Mouse (Mus musculus) spleen, embryonic (tissue): ENCODE measurements around the gene Derl3.

Experiments used
- CTCF ChIA-PET: fragments of 350-600 bp; sonication (Branson Sonifier 250); formaldehyde crosslinking; loops from one replicate; lab custom pipeline; 2022; lab: Charles Lee

Derl3 gene

DNA sequence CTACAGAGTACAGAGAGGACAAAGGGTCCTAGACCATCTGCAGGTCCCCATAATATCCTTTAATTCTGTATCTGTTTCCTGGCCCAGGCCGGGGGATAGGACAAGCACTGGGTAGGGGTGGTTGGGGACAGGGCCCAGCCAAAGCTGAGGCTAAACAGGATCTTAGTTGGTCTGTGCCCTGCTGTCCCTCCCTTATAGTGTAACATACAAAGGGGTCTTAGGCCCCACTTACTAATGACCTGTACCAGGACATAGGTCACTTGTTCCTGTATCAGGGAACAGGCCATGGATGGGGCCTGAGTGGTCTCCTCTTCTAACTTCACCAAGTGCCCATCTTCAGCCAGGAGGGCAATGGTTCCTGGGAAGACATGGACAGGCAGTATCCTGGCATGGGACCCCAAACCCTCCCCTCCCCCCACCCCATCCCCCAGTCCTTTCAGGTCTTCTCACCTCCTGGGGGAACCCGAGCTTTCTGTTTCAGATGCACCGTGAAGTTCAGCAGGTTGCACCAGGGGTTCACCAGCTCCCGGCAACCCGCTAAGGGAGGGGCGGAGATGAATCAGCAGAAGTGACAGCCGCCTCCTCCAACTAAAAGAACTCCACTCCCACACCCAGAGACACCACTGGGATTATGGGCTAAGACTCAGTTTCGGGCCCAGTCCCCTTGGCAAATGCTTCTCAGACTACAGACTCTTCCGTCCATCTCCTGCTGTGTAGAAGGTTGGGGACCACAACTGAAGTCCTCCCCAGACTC lies 46.4 kb downstream of the Derl3 start:
- CTCF ChIA-PET: no interaction called here

DNA sequence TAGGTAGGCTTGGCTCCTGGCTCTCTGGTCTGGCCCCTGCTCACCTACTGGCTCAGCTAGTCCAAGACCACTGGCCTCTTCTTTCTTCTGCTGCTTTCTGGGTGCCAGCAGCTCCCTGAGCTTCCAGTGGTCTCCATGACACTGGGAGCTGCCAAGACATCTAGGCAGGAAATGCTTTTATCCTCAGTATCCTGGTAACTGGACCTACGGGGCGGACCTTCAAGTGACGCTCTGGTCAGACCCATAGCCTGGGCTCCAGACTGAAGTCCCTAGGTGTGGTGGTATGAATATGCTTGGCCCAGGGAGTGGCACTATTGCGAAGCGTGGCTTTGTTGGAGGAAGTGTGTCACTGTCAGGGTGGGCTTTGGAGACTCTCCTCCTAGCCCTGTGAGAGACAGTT lies 47.3 kb downstream of the Derl3 start, which contains the start of gene Gm867:
Gene Gm867, minus strand, starts transcription at position 153 of the 400 bp plus-strand sequence.
- CTCF ChIA-PET: no interaction called here

DNA sequence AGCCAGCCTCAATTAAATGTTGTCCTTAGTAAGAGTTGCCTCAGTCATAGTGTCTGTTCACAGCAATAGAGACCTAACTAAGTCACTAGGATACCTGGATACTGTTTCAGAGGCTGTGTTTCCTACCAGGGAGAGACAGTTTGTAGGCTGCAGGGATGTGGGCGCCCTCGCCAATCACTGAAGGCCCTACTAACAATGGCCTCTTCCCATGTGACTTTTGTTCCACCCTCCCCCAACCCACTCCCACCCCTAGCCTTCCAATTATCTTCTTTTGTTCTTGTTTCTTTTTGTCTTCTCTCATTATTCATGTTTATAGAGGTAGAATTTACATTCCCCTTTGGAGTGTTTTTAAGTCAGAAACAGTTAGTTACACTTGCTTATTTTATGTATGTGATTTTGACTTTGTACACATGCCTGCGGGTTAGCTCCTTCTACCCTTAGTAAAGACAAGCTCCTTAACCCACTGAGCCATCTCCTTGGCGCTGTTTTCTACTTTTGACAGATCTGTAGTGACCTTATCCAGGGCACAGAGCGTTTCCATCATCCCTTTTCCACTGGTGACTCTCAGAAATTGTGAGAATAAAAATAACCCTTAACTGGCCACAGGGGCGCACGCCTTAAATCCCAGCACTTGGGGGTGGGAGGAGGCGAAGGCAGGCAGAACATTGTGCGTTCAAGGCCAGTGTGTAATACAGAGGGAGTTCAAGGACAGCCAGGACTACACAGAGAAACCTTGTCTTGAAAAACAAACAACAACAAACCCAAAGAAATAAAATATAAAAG lies 48.0 kb downstream of the Derl3 start:
- CTCF ChIA-PET: no interaction called here

DNA sequence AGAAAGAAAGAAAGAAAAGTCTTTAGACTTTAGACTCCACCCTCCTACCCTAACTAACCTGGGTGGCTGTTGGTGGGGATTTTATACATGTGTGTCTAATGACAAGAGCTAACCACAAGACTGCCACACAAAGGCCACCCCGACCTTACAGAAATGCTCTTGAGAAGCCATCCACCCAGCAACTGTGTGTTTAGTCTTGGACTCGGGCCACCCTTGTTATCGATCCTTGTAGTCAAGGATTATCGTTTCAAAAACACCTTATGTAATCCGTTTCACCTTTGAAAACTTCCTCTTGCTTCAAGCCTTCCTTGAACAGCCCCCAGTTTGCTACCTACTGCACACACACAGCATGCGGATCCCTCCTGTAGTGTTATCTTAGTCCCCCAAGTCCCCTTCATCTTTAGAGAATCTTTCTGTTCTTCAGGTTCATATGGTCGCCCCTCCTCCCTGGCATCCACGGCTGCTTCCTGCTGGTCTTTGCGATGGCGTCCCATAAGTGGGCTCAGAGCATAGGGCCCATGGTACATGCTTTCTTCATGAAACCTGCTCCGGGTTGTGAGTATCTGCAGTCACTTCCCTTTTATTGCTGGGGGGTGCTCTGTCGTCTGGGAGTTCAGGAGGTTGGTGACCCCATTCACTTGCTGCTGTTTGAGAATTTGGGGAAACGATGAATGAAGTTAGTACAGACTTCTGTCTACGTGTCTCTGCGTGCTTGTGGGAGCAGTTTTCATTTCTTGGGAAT lies 49.7 kb downstream of the Derl3 start, which contains the start of gene Vpreb3:
Gene Vpreb3, plus strand, starts transcription at position 322 of the 742 bp plus-strand sequence.
- CTCF ChIA-PET: interaction anchor here (0.7 kb wide), 1 partner anchor 10 kb away, joined by 3 read pairs; no protein-coding TSS in a partner anchor

DNA sequence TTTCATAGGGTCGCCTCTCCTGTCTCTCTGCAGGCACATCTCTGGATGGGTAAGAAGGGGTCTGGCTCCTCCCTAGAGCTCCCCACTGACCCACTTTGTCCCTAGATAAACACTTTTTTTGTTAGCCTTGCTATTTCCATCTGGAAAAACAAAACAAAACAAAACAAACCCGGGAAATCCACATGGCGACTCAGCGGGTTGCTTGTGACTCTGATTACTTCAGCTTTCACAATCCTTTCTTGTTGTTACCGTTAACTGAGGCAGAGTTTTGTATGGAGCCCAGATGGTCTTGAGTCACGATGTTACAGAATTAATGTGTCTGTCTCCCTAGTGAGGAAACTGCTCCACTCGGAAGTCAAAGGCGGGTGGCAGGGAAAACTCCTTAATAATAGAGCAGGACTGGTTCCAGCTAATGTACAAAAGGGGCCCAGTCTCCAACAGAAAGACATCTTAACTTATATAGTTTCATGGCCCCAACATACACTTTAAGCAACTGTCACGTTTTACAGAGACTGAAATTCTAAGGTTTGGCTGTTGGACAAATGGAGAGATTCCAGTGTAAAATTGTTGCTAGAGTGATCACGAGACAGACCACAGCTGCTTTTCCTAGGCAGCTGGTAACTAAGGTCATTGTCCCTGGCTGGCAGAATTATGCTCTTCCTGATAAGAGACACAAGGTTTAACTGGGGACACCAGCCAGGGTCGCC lies 51.0 kb downstream of the Derl3 start:
- CTCF ChIA-PET: no interaction called here

DNA sequence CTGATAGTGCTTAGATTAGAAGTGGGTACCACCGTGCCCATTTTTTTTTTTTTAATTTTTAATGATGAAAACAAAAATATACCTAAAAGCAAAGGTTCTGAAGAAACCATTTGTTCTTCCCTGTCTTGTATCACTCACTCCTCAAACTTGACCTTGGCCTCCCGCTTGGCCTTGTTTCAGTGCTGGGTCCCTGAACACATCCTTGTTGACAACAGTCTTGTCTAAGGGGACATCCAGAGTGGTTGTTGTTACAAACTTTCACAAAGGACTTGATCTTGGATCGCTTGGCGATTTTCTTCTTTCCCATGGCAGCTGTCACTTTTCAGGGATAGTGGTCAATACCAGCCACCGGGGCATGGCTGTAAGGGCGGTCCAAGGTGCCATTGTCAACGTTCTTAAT lies 52.0 kb downstream of the Derl3 start:
- CTCF ChIA-PET: no interaction called here
